Mouse (Mus musculus) olfactory bulb, adult 2 months (tissue): ENCODE measurements around the gene Ahctf1.

Source experiments
- CTCF ChIP-seq: fragments of 200-500 bp; IDR thresholded peaks from 2 replicates; pipeline ENCODE4 v1.5.1; 2012; ENCODE audit warnings: low read depth, mild to moderate bottlenecking, low read length, moderate library complexity; ENCODE audit not compliant: insufficient read depth
- POLR2A ChIP-seq: fragments of 200-500 bp; IDR thresholded peaks from 2 replicates; pipeline ENCODE4 v1.6.1; 2012; ENCODE audit warnings: mild to moderate bottlenecking, low read depth, low read length, moderate library complexity; ENCODE audit not compliant: insufficient read depth

DNA sequence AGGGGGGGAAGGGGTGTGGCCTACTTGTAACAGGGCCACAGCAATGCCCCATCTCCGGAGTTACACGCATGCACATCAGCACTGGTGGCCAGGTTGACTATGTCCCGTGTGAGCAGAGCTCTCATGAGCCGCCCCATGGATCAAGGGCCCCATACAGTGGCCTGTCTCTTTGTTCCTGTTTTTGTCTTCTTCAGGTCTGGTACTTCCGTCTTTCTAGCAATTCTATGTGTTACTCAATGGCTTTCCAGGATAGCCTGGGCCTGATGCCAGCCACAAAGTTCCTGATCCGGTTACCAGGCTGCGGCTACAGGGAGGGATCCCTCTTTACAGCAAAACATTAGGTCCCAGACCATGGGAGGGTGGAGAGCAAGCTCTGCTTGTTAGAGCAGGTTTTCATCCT, 39.1 kb upstream of the Ahctf1 start:
- TF ChIP-seq CTCF, result no peak
- no peak for TF ChIP-seq POLR2A
